Mouse (Mus musculus): Measurements from ENCODE around the gene Pkig. TPM values are rescaled to one million over a fixed set of nuclear protein-coding genes. Genes with fewer than 3 reads are reported as not detected.
A peak's percentile ranks its signal among the peaks of the same experiment; 100 is the strongest.
"Not testable (repeated sequence)": the region's sequence is repeated elsewhere in the genome, so short reads cannot be mapped to it uniquely, and the experiment has no call there.

Gene Pkig
- total and polyA plus RNA-seq, 2 experiments = 13.2 to 35.0 TPM

- H3K4me1 ChIP-seq (ENCODE audit: control insufficient read depth, insufficient read depth, low read length) = peaks cover 14% of the 10 kb centered on the region
- H3K27ac ChIP-seq (replicated peaks; ENCODE audit: insufficient read depth, low read depth, low read length) = peak overlapping the region; percentile 99
- H3K9ac ChIP-seq (ENCODE audit: low read depth, low read length) = peak overlapping the region; percentile 77
- peaks cover 12% of the 10 kb centered on the region for H3K36me3 ChIP-seq (ENCODE audit: control insufficient read depth, insufficient read depth, low read length)
- H3K27me3 ChIP-seq (ENCODE audit: control insufficient read depth, insufficient read depth, low read length) = no peaks in the 10 kb centered on the region
- DNase-seq (ENCODE audit: extremely low read depth, low read depth, low spot score) = no peak
- peaks cover 32% of the 10 kb centered on the region for H3K79me2 ChIP-seq (ENCODE audit: control insufficient read depth, insufficient read depth, low read length)
- TF ChIP-seq POLR2A (IDR thresholded peaks at IDR 0.05; ENCODE audit: extremely low read depth, insufficient read depth, low read length) = no peak
- TF ChIP-seq CTCF (IDR thresholded peaks at IDR 0.05; ENCODE audit: low read depth, low read length) = no peak
- 5% methylated on average over 4 of the region's 4 CpGs for WGBS
- H3K4me3 ChIP-seq (ENCODE audit: insufficient read depth, low read depth, low read length) = peak overlapping the region; percentile 81
These were observed 14.1 kb upstream of the Pkig start for GRCm38 (mm10) chr2:163644047-163644446.

- Histone ChIP-seq H3K4me1 (ENCODE audit: control insufficient read depth, insufficient read depth, low read length) (peaks cover 10% of the 10 kb centered on the region), H3K4me3 (ENCODE audit: insufficient read depth, low read depth, low read length) (peak within 1 kb of the TSS; percentile 81), H3K79me2 (ENCODE audit: control insufficient read depth, insufficient read depth, low read length) (peaks cover 29% of the 10 kb centered on the region), H3K27me3 (ENCODE audit: control insufficient read depth, insufficient read depth, low read length) (no peaks in the 10 kb centered on the region), H3K9ac (ENCODE audit: low read depth, low read length) (peak within 1 kb of the TSS; percentile 93), H3K36me3 (ENCODE audit: control insufficient read depth, insufficient read depth, low read length) (peaks cover 9% of the 10 kb centered on the region), H3K27ac (replicated peaks; ENCODE audit: insufficient read depth, low read depth, low read length) (peak within 1 kb of the TSS; percentile 99)
- under 1% methylated on average over 74 of the region's 74 CpGs for WGBS
- TF ChIP-seq CTCF (IDR thresholded peaks at IDR 0.05; ENCODE audit: low read depth, low read length) (peak; percentile 54), POLR2A (IDR thresholded peaks at IDR 0.05; ENCODE audit: extremely low read depth, insufficient read depth, low read length) (peak; percentile 97)
- DNase-seq (ENCODE audit: extremely low read depth, low read depth, low spot score) = peak; percentile 87
These were observed 13.4 kb upstream of the Pkig start, which contains the start of gene Serinc3 for GRCm38 (mm10) chr2:163644575-163645385. Serinc3 (minus strand) TSS chr2:163645131.

- Histone ChIP-seq H3K9ac (ENCODE audit: low read depth, low read length) (no peak overlapping the region), H3K36me3 (ENCODE audit: control insufficient read depth, insufficient read depth, low read length) (peaks cover 6% of the 10 kb centered on the region; the same call in 1 of the 2 replicates), H3K27me3 (ENCODE audit: control insufficient read depth, insufficient read depth, low read length) (no peaks in the 10 kb centered on the region), H3K79me2 (ENCODE audit: control insufficient read depth, insufficient read depth, low read length) (peaks cover 20% of the 10 kb centered on the region; the same call in 1 of the 2 replicates), H3K4me3 (ENCODE audit: insufficient read depth, low read depth, low read length) (no peak overlapping the region), H3K27ac (replicated peaks; ENCODE audit: insufficient read depth, low read depth, low read length) (no peak overlapping the region), H3K4me1 (ENCODE audit: control insufficient read depth, insufficient read depth, low read length) (peaks cover 7% of the 10 kb centered on the region)
- DNase-seq (ENCODE audit: extremely low read depth, low read depth, low spot score) = peak; percentile 30
- WGBS = 72% methylated on average over 11 of the region's 11 CpGs
- TF ChIP-seq POLR2A (IDR thresholded peaks at IDR 0.05; ENCODE audit: extremely low read depth, insufficient read depth, low read length) (no peak), CTCF (IDR thresholded peaks at IDR 0.05; ENCODE audit: low read depth, low read length) (no peak)
These were observed 12.3 kb upstream of the Pkig start for GRCm38 (mm10) chr2:163645700-163646460.

GRCm38 (mm10) chr2:163646461-163647080 is 11.6 kb upstream of the Pkig start:
- Histone ChIP-seq H3K4me1 (ENCODE audit: control insufficient read depth, insufficient read depth, low read length) (peaks cover 4% of the 10 kb centered on the region), H3K27me3 (ENCODE audit: control insufficient read depth, insufficient read depth, low read length) (no peaks in the 10 kb centered on the region), H3K4me3 (ENCODE audit: insufficient read depth, low read depth, low read length) (no peak overlapping the region), H3K79me2 (ENCODE audit: control insufficient read depth, insufficient read depth, low read length) (peaks cover 16% of the 10 kb centered on the region; the same call in 1 of the 2 replicates), H3K36me3 (ENCODE audit: control insufficient read depth, insufficient read depth, low read length) (peaks cover 6% of the 10 kb centered on the region; the same call in 1 of the 2 replicates), H3K27ac (replicated peaks; ENCODE audit: insufficient read depth, low read depth, low read length) (no peak overlapping the region), H3K9ac (ENCODE audit: low read depth, low read length) (no peak overlapping the region)
- DNase-seq (ENCODE audit: extremely low read depth, low read depth, low spot score) = no peak
- TF ChIP-seq CTCF (IDR thresholded peaks at IDR 0.05; ENCODE audit: low read depth, low read length) (no peak), POLR2A (IDR thresholded peaks at IDR 0.05; ENCODE audit: extremely low read depth, insufficient read depth, low read length) (no peak)
- 91% methylated on average over 5 of the region's 5 CpGs for WGBS

GRCm38 (mm10) chr2:163655699-163656098 is 2.5 kb upstream of the Pkig start:
- not testable (repeated sequence) for H3K4me3 ChIP-seq (ENCODE audit: insufficient read depth, low read depth, low read length); DNase-seq (ENCODE audit: extremely low read depth, low read depth, low spot score); H3K36me3 ChIP-seq (ENCODE audit: control insufficient read depth, insufficient read depth, low read length); H3K9ac ChIP-seq (ENCODE audit: low read depth, low read length); H3K79me2 ChIP-seq (ENCODE audit: control insufficient read depth, insufficient read depth, low read length); H3K27me3 ChIP-seq (ENCODE audit: control insufficient read depth, insufficient read depth, low read length); H3K27ac ChIP-seq (replicated peaks; ENCODE audit: insufficient read depth, low read depth, low read length)
- WGBS = 96% methylated on average over 8 of the region's 12 CpGs
- peaks cover 11% of the 10 kb centered on the region; the same call in 1 of the 2 replicates for H3K4me1 ChIP-seq (ENCODE audit: control insufficient read depth, insufficient read depth, low read length)
